Mouse (Mus musculus) layer of hippocampus, postnatal 25 days (tissue): Measurements from ENCODE around the gene Tmem102. TPM values are rescaled to one million over a fixed set of nuclear protein-coding genes. Genes with fewer than 3 reads are reported as not detected.
A peak's percentile ranks its signal among the peaks of the same experiment; 100 is the strongest.

ENCODE experiments used
- DNase-seq, 2 experiments: peaks; one replicate each; pipeline ENCODE4 v3.0.0; 2022; ENCODE audit warnings: mixed read lengths in 2 of 2, low spot score in 1 of 2; ENCODE audit errors: extremely low spot score in 1 of 2
- total RNA-seq, 2 experiments: library from RNA; stranded (reverse); gene quantifications; 2 replicates each; pipeline ENCODE4 v1.2.3; 2021

The Tmem102 gene
- not detected for total RNA-seq

GRCm38 (mm10) chr11:69804972-69805909, at the start of gene Tmem102:
Gene Tmem102, minus strand, starts transcription at chr11:69805624.
- no peak for DNase-seq

GRCm38 (mm10) chr11:69854680-69855079, 49.3 kb upstream of the Tmem102 start:
- DNase-seq = no peak

GRCm38 (mm10) chr11:69853994-69854393, 48.6 kb upstream of the Tmem102 start:
- no peak for DNase-seq

- no peak for DNase-seq
These were observed 45.3 kb upstream of the Tmem102 start for GRCm38 (mm10) chr11:69850754-69851153.

- DNase-seq = no peak
These were observed 44.5 kb upstream of the Tmem102 start for GRCm38 (mm10) chr11:69849884-69850283.

GRCm38 (mm10) chr11:69849128-69849527, 43.7 kb upstream of the Tmem102 start:
- no peak for DNase-seq

GRCm38 (mm10) chr11:69848021-69848420, 42.6 kb upstream of the Tmem102 start:
- DNase-seq = no peak

- DNase-seq = no peak
These were observed 41.6 kb upstream of the Tmem102 start for GRCm38 (mm10) chr11:69846738-69847688.

GRCm38 (mm10) chr11:69846198-69846680, 40.8 kb upstream of the Tmem102 start, which contains the start of gene Plscr3:
Gene Plscr3, plus strand, starts transcription at chr11:69846376.
- DNase-seq = peak; percentile 71 to 84

- DNase-seq = no peak
These were observed 33.3 kb upstream of the Tmem102 start for GRCm38 (mm10) chr11:69838714-69839104.

- peak; percentile 81 to 92 for DNase-seq
These were observed 32.7 kb upstream of the Tmem102 start, which contains the start of gene Tmem256 for GRCm38 (mm10) chr11:69837952-69838713. Gene Tmem256, plus strand, starts transcription at chr11:69838514.

GRCm38 (mm10) chr11:69837604-69837951, 32.2 kb upstream of the Tmem102 start, which contains the start of gene Nlgn2:
Gene Nlgn2, minus strand, starts transcription at chr11:69837784.
- DNase-seq = peak in 1 of 2 experiments; percentile 55

GRCm38 (mm10) chr11:69836703-69837576, 31.5 kb upstream of the Tmem102 start:
- DNase-seq = peak; percentile 36 to 53

- no peak for DNase-seq
These were observed 30.5 kb upstream of the Tmem102 start for GRCm38 (mm10) chr11:69835966-69836335.

GRCm38 (mm10) chr11:69835326-69835965, 30.0 kb upstream of the Tmem102 start:
- DNase-seq = no peak

- no peak for DNase-seq
These were observed 28.7 kb upstream of the Tmem102 start for GRCm38 (mm10) chr11:69834001-69834549.

- no peak for DNase-seq
These were observed 28.1 kb upstream of the Tmem102 start for GRCm38 (mm10) chr11:69833554-69833953.

- DNase-seq = no peak
These were observed 23.4 kb upstream of the Tmem102 start for GRCm38 (mm10) chr11:69828832-69829231.
